Mouse (Mus musculus) right cerebral cortex, adult 2 months (tissue): ENCODE data around the gene Ankrd31.
A peak's percentile ranks its signal among the peaks of the same experiment; 100 is the strongest.
"Not testable (repeated sequence)": the region's sequence is repeated elsewhere in the genome, so short reads cannot be mapped to it uniquely, and the experiment has no call there.

Source experiments
- DNase-seq, 2 experiments: peaks; one replicate each; pipeline ENCODE4 v3.0.0; 2021 to 2022; ENCODE audit warnings: low spot score in 2 of 2

Ankrd31 gene

GRCm38 (mm10) chr13:96855191-96855590, 107.1 kb downstream of the Ankrd31 start:
- DNase-seq: peak; percentile 90 to 93

GRCm38 (mm10) chr13:96859161-96859560, 111.1 kb downstream of the Ankrd31 start:
- DNase-seq: no peak

- no peak for DNase-seq
Measured at GRCm38 (mm10) chr13:96870742-96871141, 122.7 kb downstream of the Ankrd31 start.

GRCm38 (mm10) chr13:96874071-96874470, 126.0 kb downstream of the Ankrd31 start:
- no peak for DNase-seq

- DNase-seq: peak; percentile 42
Measured at GRCm38 (mm10) chr13:96878220-96879057, 130.4 kb downstream of the Ankrd31 start.

- no peak for DNase-seq
Measured at GRCm38 (mm10) chr13:96884534-96884933, 136.5 kb downstream of the Ankrd31 start.

GRCm38 (mm10) chr13:96889985-96890384, 141.9 kb downstream of the Ankrd31 start:
- no peak for DNase-seq

- DNase-seq: no peak
Measured at GRCm38 (mm10) chr13:96895144-96895543, 147.1 kb downstream of the Ankrd31 start.

- no peak for DNase-seq
Measured at GRCm38 (mm10) chr13:96906717-96907116, 158.6 kb downstream of the Ankrd31 start.

GRCm38 (mm10) chr13:96911202-96911601, 163.1 kb downstream of the Ankrd31 start:
- DNase-seq: no peak

- DNase-seq: not testable (repeated sequence)
Measured at GRCm38 (mm10) chr13:96923134-96923533, 175.1 kb downstream of the Ankrd31 start.

- no peak for DNase-seq
Measured at GRCm38 (mm10) chr13:96923999-96924961, 176.2 kb downstream of the Ankrd31 start, which contains the start of gene Gcnt4. TSS of gene Gcnt4 (plus strand) at chr13:96924689.

- no peak for DNase-seq
Measured at GRCm38 (mm10) chr13:96924985-96925745, 177.1 kb downstream of the Ankrd31 start.

- no peak for DNase-seq
Measured at GRCm38 (mm10) chr13:96925991-96926725, 178.1 kb downstream of the Ankrd31 start.

GRCm38 (mm10) chr13:96927781-96928180, 179.7 kb downstream of the Ankrd31 start:
- DNase-seq: no peak

GRCm38 (mm10) chr13:96928432-96929039, 180.5 kb downstream of the Ankrd31 start:
- no peak for DNase-seq

- DNase-seq: peak; percentile 68 to 70
Measured at GRCm38 (mm10) chr13:96932745-96933144, 184.7 kb downstream of the Ankrd31 start.

GRCm38 (mm10) chr13:96933367-96933766, 185.3 kb downstream of the Ankrd31 start:
- DNase-seq: no peak

GRCm38 (mm10) chr13:96936173-96936777, 188.2 kb downstream of the Ankrd31 start:
- DNase-seq: no peak

GRCm38 (mm10) chr13:96937059-96937558, 189.0 kb downstream of the Ankrd31 start:
- no peak for DNase-seq
